Mouse (Mus musculus): Measurements from ENCODE around the gene Pou3f1. TPM values are rescaled to one million over a fixed set of nuclear protein-coding genes. Genes with fewer than 3 reads are reported as not detected.

The Pou3f1 gene
- 0.21 and 0.24 TPM in 2 replicates for polyA plus RNA-seq (2014; fragmentation: Nextera tagmentation; extraction: Ambion mirVana)

DNA sequence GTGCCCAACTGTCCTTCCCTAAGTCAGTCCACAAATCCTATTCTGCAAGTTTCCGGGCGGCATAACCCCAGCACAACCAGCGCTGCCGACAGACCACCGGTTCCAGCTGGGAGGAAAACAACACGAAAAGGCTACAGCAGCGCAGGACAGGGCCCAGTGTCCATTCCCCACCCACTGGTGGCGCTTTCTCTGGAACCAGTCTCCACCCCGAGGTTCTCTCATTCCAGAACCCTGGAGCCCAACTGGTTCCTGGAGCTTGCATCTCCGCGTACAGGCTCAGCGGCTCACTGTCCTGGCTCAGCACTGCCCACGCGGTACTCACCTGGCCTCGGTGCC lies at the start of gene Pou3f1:
Pou3f1 (plus strand) TSS at position 290 of the 336 bp plus-strand sequence.
- Histone ChIP-seq H3K27ac (ENCODE audit: low read depth, low read length) (no peak within 1 kb of the TSS), H3K4me3 (ENCODE audit: low read depth, low read length) (peak within 1 kb of the TSS; percentile 72), H3K9me3 (replicated peaks; ENCODE audit: control insufficient read depth, low read length) (no peaks in the 10 kb centered on the region), H3K9ac (ENCODE audit: low read depth, low read length) (peak within 1 kb of the TSS; percentile 56; the same call in 1 of the 2 replicates), H3K36me3 (ENCODE audit: control insufficient read depth, insufficient read depth, low read length) (no peaks in the 10 kb centered on the region), H3K4me2 (peak within 1 kb of the TSS; percentile 100), H3K4me1 (ENCODE audit: control insufficient read depth, insufficient read depth, low read length) (peaks cover 27% of the 10 kb centered on the region), H3K27me3 (ENCODE audit: control insufficient read depth, insufficient read depth, low read length) (peaks cover 70% of the 10 kb centered on the region)
- ATAC-seq (replicated peaks; ENCODE audit: insufficient number of reproducible peaks, low FRiP score, low TSS enrichment): no peak
- 3% methylated on average over 15 of the region's 15 CpGs for WGBS (ENCODE audit: insufficient replicate concordance)

DNA sequence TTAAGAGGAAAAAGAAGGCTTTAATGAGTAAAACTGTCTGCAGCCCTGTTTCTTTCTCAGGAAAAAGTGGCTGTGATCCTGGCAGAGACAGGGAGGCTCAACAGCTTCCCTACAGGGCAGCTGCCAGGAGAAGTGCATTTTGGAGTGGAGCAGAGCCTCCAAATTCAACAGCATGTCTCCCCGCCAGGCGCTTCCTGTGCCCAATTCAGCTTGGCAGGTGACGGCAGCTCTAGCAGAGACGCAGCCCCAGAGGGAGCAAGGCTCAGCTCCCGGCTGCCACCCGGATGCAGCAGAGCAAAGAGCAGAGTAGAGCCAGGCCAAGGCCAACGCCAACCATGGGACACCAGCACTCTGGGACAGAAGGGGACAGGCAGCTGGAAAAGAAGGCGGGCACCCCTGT lies 49.4 kb upstream of the Pou3f1 start:
- Histone ChIP-seq H3K4me3 (ENCODE audit: low read depth, low read length) (no peak overlapping the region), H3K4me2 (no peak overlapping the region; the same call in 1 of the 2 replicates), H3K36me3 (ENCODE audit: control insufficient read depth, insufficient read depth, low read length) (no peaks in the 10 kb centered on the region), H3K9me3 (replicated peaks; ENCODE audit: control insufficient read depth, low read length) (no peaks in the 10 kb centered on the region), H3K9ac (ENCODE audit: low read depth, low read length) (no peak overlapping the region), H3K27me3 (ENCODE audit: control insufficient read depth, insufficient read depth, low read length) (peaks cover 31% of the 10 kb centered on the region), H3K27ac (ENCODE audit: low read depth, low read length) (no peak overlapping the region), H3K4me1 (ENCODE audit: control insufficient read depth, insufficient read depth, low read length) (peaks cover 5% of the 10 kb centered on the region; the same call in 1 of the 2 replicates)
- 44% methylated on average over 8 of the region's 8 CpGs for WGBS (ENCODE audit: insufficient replicate concordance)
- ATAC-seq (replicated peaks; ENCODE audit: insufficient number of reproducible peaks, low FRiP score, low TSS enrichment): no peak

DNA sequence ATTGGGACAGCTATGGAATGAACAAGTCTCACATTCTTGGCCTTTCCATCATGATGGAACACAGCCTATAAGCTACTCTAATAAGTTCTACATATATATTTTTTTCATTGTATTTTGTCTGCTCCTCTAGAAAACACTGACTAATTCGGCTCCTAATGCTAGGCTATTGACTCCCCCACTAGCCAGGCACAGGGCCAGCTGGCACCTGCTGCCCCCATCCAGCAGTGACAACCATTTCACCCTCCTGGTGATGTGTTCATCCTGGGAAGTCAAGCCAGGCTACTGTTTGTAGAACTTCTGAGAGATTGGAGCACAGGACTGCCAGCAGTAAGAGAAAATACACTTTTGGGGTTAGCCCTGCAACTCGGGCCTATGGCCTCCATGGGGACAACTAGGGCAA lies 46.5 kb upstream of the Pou3f1 start:
- Histone ChIP-seq H3K4me3 (ENCODE audit: low read depth, low read length) (no peak overlapping the region), H3K27me3 (ENCODE audit: control insufficient read depth, insufficient read depth, low read length) (peaks cover 20% of the 10 kb centered on the region), H3K4me2 (no peak overlapping the region), H3K36me3 (ENCODE audit: control insufficient read depth, insufficient read depth, low read length) (no peaks in the 10 kb centered on the region), H3K27ac (ENCODE audit: low read depth, low read length) (no peak overlapping the region), H3K9ac (ENCODE audit: low read depth, low read length) (no peak overlapping the region), H3K9me3 (replicated peaks; ENCODE audit: control insufficient read depth, low read length) (no peaks in the 10 kb centered on the region), H3K4me1 (ENCODE audit: control insufficient read depth, insufficient read depth, low read length) (peaks cover 3% of the 10 kb centered on the region; the same call in 1 of the 2 replicates)
- 70% methylated on average over 2 of the region's 2 CpGs for WGBS (ENCODE audit: insufficient replicate concordance)
- no peak for ATAC-seq (replicated peaks; ENCODE audit: insufficient number of reproducible peaks, low FRiP score, low TSS enrichment)

DNA sequence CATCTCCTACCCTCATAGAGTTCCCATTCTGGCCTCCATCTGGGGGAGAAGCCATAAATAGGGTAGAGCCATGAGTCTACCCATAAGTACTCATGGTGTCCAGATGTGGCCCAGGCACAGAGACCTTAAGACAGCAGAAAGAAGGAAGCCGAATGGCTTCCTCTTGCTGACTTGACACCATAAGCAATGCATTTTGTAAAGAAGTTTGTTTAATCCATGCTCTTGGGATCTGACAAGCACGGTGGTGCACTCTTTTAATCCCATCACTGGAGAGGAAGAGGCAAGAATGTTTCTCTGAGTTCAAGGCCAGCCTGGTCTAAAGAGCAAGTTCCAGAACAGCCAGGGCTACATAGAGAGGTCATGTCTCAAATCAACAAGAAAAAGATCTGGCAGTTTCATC lies 45.9 kb upstream of the Pou3f1 start, which contains the start of gene 3100002H09Rik:
3100002H09Rik (minus strand) TSS at position 101 of the 400 bp plus-strand sequence.
- Histone ChIP-seq H3K36me3 (ENCODE audit: control insufficient read depth, insufficient read depth, low read length) (no peaks in the 10 kb centered on the region), H3K9me3 (replicated peaks; ENCODE audit: control insufficient read depth, low read length) (no peaks in the 10 kb centered on the region), H3K4me1 (ENCODE audit: control insufficient read depth, insufficient read depth, low read length) (peaks cover 3% of the 10 kb centered on the region; the same call in 1 of the 2 replicates), H3K27me3 (ENCODE audit: control insufficient read depth, insufficient read depth, low read length) (peaks cover 16% of the 10 kb centered on the region), H3K4me2 (no peak within 1 kb of the TSS), H3K9ac (ENCODE audit: low read depth, low read length) (no peak within 1 kb of the TSS), H3K27ac (ENCODE audit: low read depth, low read length) (no peak within 1 kb of the TSS), H3K4me3 (ENCODE audit: low read depth, low read length) (no peak within 1 kb of the TSS)
- no peak for ATAC-seq (replicated peaks; ENCODE audit: insufficient number of reproducible peaks, low FRiP score, low TSS enrichment)
- 89% methylated on average over 2 of the region's 2 CpGs for WGBS (ENCODE audit: insufficient replicate concordance)

DNA sequence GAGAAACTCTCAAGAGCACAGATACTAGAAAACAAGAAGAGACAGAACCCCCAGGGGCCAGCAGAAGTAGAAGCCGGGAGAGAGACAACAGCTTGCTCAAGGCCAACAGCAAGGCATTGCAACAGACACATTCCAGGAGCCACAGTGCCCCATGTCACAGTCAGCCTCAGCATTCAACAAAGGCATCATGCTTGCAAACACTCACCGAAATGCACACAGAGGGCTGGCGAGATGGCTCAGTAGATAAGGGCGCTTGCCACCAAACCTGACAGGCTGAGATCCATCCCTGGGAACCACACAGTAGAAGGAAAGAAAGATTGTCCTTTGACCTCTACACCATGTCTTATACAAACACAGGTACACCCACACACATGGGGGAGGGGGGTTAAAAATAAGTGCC lies 44.8 kb upstream of the Pou3f1 start:
- H3K27ac ChIP-seq (ENCODE audit: low read depth, low read length): no peak overlapping the region
- no peak for ATAC-seq (replicated peaks; ENCODE audit: insufficient number of reproducible peaks, low FRiP score, low TSS enrichment)
- no peak overlapping the region for H3K9ac ChIP-seq (ENCODE audit: low read depth, low read length)
- no peak overlapping the region for H3K4me2 ChIP-seq
- peaks cover 3% of the 10 kb centered on the region; the same call in 1 of the 2 replicates for H3K4me1 ChIP-seq (ENCODE audit: control insufficient read depth, insufficient read depth, low read length)
- H3K36me3 ChIP-seq (ENCODE audit: control insufficient read depth, insufficient read depth, low read length): no peaks in the 10 kb centered on the region
- no peak overlapping the region for H3K4me3 ChIP-seq (ENCODE audit: low read depth, low read length)
- H3K9me3 ChIP-seq (replicated peaks; ENCODE audit: control insufficient read depth, low read length): no peaks in the 10 kb centered on the region
- WGBS (ENCODE audit: insufficient replicate concordance): 40% methylated on average over 4 of the region's 4 CpGs
- peaks cover 9% of the 10 kb centered on the region; the same call in 1 of the 2 replicates for H3K27me3 ChIP-seq (ENCODE audit: control insufficient read depth, insufficient read depth, low read length)

DNA sequence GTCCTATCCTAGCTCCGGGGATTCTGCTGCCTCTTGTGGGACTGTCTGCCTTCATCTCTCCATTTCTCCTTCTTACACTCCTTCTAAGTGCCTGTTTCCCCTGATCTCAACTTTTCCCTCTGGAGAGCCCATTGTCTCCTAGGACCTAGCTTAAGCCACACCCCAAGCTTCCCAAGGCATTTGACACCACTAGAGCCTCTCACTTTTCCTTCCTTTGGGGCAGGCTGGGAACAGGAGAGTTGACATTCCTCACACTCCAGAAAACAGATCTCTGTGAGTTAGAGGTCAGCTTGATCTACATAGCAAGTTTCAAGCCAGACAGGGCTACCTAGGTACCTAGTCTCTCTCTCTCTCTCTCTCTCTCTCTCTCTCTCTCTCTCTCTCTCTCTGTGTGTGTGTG lies 42.4 kb upstream of the Pou3f1 start:
- Histone ChIP-seq H3K36me3 (ENCODE audit: control insufficient read depth, insufficient read depth, low read length) (no peaks in the 10 kb centered on the region), H3K9me3 (replicated peaks; ENCODE audit: control insufficient read depth, low read length) (no peaks in the 10 kb centered on the region), H3K4me1 (ENCODE audit: control insufficient read depth, insufficient read depth, low read length) (no peaks in the 10 kb centered on the region), H3K27ac (ENCODE audit: low read depth, low read length) (no peak overlapping the region), H3K4me3 (ENCODE audit: low read depth, low read length) (no peak overlapping the region), H3K4me2 (no peak overlapping the region), H3K9ac (ENCODE audit: low read depth, low read length) (no peak overlapping the region), H3K27me3 (ENCODE audit: control insufficient read depth, insufficient read depth, low read length) (peaks cover 13% of the 10 kb centered on the region)
- no peak for ATAC-seq (replicated peaks; ENCODE audit: insufficient number of reproducible peaks, low FRiP score, low TSS enrichment)
- WGBS (ENCODE audit: insufficient replicate concordance): 0% methylated on average over 1 of the region's 1 CpGs

DNA sequence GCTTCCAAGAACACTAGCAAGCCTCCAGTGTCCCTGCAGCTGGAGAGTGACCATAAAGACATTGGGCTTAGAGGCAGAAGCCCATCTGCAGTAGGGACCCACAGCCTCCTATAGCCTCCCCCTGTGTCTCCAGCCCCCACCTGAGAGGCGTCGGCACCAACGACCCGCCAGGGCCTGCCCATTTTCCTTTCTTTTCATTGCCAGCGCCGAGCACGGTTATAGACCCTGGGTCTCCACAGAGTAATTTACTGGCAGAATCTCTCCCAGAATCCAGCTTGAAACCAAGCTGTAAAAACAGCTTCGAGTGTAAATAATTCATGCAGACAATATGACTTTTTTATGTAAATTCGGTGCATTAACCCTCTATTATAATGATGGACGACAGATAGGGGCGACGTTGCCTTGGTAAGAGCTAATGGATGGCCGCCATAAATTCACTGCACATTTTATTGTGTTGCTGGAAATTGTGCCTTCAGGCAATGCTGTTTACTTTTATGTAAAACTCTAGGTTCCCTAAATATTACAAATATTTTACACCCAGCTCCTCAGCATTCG lies 41.1 kb upstream of the Pou3f1 start:
- H3K4me1 ChIP-seq (ENCODE audit: control insufficient read depth, insufficient read depth, low read length): no peaks in the 10 kb centered on the region
- no peak overlapping the region for H3K9ac ChIP-seq (ENCODE audit: low read depth, low read length)
- H3K4me2 ChIP-seq: no peak overlapping the region
- WGBS (ENCODE audit: insufficient replicate concordance): 60% methylated on average over 14 of the region's 14 CpGs
- no peaks in the 10 kb centered on the region for H3K9me3 ChIP-seq (replicated peaks; ENCODE audit: control insufficient read depth, low read length)
- H3K36me3 ChIP-seq (ENCODE audit: control insufficient read depth, insufficient read depth, low read length): no peaks in the 10 kb centered on the region
- H3K4me3 ChIP-seq (ENCODE audit: low read depth, low read length): no peak overlapping the region
- H3K27me3 ChIP-seq (ENCODE audit: control insufficient read depth, insufficient read depth, low read length): peaks cover 13% of the 10 kb centered on the region
- ATAC-seq (replicated peaks; ENCODE audit: insufficient number of reproducible peaks, low FRiP score, low TSS enrichment): no peak
- no peak overlapping the region for H3K27ac ChIP-seq (ENCODE audit: low read depth, low read length)

DNA sequence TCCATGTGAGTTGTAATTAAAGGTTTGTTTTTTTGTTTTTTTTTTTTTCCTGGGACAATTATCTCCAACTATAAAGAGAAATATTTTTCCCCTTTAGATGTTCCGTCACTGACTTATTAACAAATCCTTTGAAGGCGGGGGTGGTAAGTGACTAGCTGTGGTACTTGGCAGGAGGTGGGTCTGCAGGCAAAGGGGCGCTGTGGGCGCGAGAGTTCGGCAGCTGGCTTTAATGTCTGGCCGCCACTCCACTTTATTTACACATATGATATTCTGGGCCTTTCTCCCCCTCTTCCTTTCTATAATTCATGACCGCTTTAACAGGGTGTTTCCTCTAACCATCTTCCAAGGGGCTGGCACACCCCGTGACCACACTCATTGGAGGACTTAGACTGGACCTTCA lies 40.6 kb upstream of the Pou3f1 start:
- 68% methylated on average over 9 of the region's 9 CpGs for WGBS (ENCODE audit: insufficient replicate concordance)
- ATAC-seq (replicated peaks; ENCODE audit: insufficient number of reproducible peaks, low FRiP score, low TSS enrichment): no peak
- Histone ChIP-seq H3K9me3 (replicated peaks; ENCODE audit: control insufficient read depth, low read length) (no peaks in the 10 kb centered on the region), H3K4me1 (ENCODE audit: control insufficient read depth, insufficient read depth, low read length) (no peaks in the 10 kb centered on the region), H3K4me3 (ENCODE audit: low read depth, low read length) (no peak overlapping the region), H3K4me2 (no peak overlapping the region), H3K27ac (ENCODE audit: low read depth, low read length) (no peak overlapping the region), H3K36me3 (ENCODE audit: control insufficient read depth, insufficient read depth, low read length) (no peaks in the 10 kb centered on the region), H3K27me3 (ENCODE audit: control insufficient read depth, insufficient read depth, low read length) (peaks cover 13% of the 10 kb centered on the region), H3K9ac (ENCODE audit: low read depth, low read length) (no peak overlapping the region)

DNA sequence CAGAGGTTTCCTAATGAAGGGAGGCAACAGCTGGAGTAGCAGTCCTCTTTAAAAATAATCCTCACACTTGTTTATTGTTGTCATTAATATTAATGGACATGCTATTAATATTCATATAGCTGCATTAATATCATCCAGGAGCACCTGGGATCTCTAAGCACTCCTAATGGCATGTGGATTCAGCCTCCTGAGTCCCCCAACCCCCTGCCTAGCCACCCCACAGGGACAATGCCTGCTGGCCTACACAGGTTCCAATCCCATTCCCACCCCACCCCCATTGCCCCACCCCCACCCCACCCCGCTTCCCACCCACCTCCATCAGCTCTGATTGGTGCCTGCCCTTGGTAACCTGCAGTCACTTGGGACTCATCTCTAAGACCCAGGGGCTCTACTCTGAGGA lies 40.0 kb upstream of the Pou3f1 start:
- H3K9me3 ChIP-seq (replicated peaks; ENCODE audit: control insufficient read depth, low read length): no peaks in the 10 kb centered on the region
- no peak for ATAC-seq (replicated peaks; ENCODE audit: insufficient number of reproducible peaks, low FRiP score, low TSS enrichment)
- H3K27ac ChIP-seq (ENCODE audit: low read depth, low read length): no peak overlapping the region
- 19% methylated on average over 1 of the region's 1 CpGs for WGBS (ENCODE audit: insufficient replicate concordance)
- H3K9ac ChIP-seq (ENCODE audit: low read depth, low read length): no peak overlapping the region
- H3K36me3 ChIP-seq (ENCODE audit: control insufficient read depth, insufficient read depth, low read length): no peaks in the 10 kb centered on the region
- no peak overlapping the region for H3K4me2 ChIP-seq
- no peaks in the 10 kb centered on the region for H3K4me1 ChIP-seq (ENCODE audit: control insufficient read depth, insufficient read depth, low read length)
- H3K4me3 ChIP-seq (ENCODE audit: low read depth, low read length): no peak overlapping the region
- H3K27me3 ChIP-seq (ENCODE audit: control insufficient read depth, insufficient read depth, low read length): peaks cover 13% of the 10 kb centered on the region
